Mouse (Mus musculus): Measurements from ENCODE around the gene A1bg. TPM values are rescaled to one million over a fixed set of nuclear protein-coding genes. Genes with fewer than 3 reads are reported as not detected.

A1bg gene
- polyA plus RNA-seq, 1 experiment: not detected

Other genes with a start within 250 kb of the A1bg start
- 10.9 and 18.4 TPM in 2 replicates for gene Fam84b, start 69.2 kb downstream of the A1bg start, polyA plus RNA-seq (2012; rRNA removed)